Mouse (Mus musculus): ENCODE measurements around the gene Erbb3.

Gene Erbb3

DNA sequence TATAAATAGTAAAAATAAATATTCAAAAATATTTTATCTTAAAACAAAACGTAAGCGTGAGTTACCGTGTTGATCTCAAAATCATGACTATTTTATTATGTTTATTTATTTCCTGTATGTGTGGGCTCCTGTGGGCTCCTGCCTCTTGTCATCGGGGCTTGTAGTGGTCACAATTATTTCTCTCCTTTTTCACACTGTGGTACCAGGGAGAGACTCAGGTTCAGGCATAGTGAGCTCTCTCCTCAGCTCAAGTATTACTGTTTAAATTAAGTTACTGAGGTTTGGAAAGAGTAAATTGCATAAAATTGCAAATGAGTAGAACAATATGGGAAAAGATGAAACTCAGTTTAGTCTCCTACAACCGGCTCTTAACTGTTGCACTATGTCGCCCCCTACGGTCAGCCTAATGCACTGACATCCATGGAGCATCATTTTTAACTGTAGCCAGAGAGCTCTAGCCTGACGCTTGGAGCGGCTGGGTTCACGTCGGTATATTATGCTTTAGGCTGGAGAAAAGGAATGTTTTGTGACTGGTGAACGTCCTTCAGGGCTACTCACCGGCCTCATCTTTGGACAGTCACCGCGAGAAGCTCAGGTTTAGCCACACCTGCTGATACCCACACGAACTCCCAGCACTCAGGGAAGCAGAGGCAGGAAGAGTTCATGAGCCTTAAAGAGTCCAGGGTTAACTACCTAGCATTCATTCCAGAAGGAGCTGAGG is 23.1 kb upstream of the Erbb3 start:
- DNase-seq = peak; percentile 86

DNA sequence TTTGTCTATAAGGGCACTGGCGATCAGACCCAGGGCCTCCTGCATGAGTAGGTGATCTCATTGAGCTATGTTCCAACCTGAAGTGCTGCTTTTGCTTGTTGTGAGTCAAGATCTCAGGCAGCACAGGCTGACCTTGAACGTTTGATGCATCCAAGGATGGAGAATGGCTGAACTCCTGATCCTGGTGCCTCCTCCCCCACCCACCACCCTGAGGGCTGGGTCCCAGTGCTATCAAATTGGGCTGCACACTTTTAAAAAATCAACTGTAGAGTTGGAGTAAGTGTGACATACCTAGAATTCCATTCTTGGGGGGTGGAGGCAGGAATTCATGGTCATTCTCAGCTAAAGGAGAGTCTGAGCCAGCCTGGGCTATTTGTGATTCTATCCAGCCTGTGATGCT is 17.0 kb upstream of the Erbb3 start:
- DNase-seq = no peak

DNA sequence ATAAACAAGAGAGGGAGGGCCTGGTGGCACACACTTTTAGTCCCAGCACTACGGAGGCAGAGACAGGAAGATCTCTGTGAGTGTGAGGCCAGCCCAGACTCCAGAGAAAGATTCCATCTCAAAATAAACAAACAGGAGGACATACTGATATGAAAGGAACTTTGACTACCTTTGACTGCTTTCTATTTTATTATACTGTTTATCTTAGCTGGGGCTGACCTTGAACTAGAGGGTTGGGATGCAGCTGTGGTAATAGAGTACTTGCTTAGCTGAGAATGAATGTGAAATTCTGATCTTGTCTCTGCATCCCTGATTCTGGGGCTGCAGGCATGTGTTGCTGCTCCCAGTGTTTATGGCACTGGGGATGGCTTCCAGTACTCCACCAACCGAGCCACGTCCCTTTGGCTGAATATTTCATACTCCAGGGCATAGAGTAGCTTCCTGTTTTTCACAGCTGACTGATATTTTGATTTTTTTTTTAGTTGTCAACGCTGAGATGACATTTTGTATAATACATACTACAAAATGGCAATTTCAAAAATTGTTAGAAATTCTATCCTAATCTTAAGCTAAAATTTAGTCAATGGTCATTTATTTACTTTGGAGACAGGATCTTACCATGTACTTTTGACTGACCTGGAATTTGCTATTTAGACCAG is 13.1 kb upstream of the Erbb3 start:
- no peak for DNase-seq

DNA sequence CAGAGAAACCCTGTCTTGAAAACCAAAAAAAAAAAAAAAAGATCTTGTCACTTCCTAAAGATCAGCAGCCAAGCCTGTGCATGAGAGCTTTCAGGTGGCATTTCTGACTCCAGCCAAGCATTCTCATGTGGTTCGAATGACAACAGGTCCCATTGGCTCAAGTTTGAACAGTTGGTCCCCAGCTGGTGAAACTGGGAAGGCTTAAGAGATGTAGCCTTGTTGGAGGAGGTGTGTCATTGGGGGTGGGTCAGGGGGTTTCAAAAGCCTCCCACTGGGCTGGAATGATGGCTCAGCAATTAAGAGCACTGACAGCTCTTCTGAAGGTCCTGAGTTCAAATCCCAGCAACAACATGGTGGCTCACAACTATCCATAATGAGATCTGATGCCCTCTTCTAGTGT is 12.0 kb upstream of the Erbb3 start:
- no peak for DNase-seq

DNA sequence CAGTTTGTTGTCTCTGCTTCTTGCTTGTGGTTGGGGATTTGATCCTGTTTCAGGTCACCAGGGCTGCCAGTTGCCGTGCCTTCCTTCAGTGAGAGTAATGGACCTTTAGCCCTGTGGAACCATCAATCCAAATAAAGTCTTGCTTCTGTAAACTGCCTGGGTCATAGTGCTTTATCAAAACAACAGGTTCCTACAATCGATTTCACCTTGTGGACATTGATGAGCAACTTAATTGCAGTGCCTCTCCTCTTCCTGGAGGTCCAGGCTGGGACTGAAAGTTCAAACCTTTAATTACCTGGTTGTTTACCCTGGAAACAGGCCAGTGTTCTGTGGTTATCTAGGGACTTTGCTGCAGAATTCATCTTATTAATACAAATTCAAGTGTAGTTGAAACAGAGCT is 9.0 kb upstream of the Erbb3 start:
- no peak for DNase-seq

DNA sequence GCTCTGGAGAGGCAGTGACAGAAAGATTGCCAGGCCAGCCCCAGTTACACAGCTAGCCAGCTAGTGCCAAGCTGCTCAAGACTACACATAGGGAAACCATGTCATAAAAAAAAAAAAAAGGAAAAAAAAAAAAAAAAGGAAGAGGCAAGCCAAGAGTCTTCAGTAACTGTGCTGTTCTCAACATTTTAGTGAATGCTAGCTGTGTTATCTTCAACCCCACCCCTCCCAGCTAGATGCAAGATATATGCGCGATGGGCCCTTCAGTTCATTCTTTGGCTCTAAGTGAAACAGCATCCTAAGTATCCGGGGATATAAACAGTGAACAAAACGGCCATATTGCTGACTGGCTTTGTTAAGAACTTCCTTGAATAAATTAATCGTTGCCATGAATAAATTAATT is 3.3 kb upstream of the Erbb3 start:
- DNase-seq = no peak

DNA sequence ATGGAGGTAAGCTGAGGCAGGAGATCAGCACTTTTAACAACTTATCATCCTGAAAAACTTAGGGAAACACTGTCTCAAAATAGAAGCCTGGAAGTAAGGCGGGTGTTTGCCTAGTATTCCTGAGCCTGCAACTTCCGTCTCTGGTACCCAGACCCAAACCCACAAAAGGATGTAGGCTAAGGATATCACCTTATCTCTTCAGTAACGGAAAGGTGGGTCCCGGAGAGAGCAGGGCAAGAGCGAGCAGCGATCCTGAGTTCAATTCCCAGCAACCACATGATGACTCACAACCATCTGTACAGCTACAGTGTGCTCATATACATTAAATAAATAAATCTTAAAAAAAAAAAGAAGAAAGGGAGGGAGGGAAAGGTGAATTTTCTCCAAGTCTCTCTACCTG is 2.0 kb upstream of the Erbb3 start:
- no peak for DNase-seq

DNA sequence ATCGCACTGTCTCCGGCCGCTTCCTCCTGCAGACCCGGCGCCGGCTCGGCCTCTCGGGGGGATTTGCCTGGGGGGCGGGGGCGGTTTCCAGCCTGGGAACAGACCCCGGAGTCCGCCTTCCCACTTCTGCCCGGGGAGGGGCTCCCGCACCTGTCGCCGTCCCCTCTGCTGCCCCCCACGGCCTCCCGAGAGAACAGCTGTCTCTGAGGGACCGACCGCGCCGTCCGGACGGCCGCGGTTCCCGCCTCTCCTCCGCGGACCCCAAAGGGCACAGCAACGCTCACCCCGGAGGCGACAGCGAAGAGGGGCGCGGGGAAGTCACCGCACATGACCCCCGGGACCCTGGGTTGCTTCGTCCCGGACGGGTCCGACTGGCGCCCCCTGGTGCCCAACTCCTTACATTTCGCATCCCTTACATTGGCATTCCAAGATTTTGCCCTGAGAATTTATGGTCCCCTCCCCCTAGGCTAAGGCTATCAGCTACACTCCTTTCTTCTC is 790 bp upstream of the Erbb3 start:
- DNase-seq = peak; percentile 89

DNA sequence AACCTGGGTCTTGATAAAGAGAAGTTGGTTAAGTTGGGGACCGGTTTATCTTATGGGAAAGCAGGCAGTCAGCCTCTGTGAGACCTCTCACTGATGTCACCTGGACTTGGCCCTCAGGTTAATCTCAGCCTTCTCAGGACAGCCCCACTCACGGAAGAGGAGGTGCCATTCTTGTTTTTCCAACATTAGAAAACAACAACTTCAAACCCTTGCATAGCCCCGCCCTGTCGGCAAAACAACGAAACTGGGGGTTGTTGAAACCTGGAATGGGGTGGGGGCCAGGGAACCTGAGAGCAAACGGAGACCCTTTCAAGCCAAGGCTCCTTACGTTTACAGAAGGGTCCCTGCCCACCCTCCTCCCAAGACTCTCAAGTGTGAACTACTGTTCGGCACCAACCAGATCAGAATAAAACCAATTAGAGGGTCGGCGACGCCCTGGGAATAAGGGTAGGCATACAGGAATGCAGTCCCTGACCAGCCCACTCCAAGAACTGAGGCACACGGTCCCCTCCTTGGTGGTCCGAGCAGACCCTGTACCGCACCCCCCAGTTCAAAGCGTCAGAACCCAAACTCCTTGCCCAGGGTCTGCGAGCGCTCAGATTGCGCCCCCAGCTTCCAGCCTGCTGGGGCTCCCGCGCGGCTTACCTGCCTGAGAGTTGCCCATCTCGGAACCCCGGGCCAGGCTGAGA is 533 bp downstream of the Erbb3 start:
- no peak for DNase-seq

DNA sequence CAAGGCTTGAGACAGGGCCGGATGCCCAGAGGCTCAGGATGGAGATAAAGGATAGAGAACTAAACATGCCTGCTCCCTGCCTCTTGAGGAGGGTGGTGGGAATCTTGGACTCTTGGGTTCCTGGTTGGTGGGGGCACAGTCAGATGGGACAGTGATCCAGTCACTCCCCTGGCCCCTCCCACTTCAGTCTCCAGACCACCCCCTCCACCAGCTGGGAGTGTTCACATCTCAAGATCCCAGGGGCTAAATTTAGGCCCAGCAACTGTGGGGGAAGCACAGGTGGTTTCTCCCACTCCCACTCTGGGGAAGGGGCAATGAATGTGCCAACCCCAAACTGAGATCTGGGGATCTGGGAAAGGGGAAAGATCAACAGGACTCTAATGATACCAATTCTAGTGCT is 1.3 kb downstream of the Erbb3 start:
- DNase-seq = no peak

DNA sequence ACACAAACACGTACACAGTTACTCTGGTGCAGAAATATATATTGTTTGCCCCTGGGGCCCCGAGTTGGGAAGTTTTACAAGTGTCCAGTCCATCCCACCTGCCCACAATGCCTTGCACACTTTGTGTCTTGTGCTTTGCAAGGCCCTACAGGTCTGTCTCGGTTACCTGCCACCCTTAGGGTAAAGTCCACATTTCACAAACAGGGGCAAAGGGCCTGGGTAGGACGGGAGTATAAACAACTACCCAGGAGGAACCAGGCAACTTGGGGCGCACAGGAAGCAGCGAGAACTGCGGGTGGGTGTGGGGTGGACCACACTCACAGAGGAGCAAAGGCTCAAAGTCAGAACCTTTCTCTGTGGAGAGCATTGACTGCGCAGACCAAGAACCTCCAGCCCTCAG is 1.8 kb downstream of the Erbb3 start:
- DNase-seq = no peak

DNA sequence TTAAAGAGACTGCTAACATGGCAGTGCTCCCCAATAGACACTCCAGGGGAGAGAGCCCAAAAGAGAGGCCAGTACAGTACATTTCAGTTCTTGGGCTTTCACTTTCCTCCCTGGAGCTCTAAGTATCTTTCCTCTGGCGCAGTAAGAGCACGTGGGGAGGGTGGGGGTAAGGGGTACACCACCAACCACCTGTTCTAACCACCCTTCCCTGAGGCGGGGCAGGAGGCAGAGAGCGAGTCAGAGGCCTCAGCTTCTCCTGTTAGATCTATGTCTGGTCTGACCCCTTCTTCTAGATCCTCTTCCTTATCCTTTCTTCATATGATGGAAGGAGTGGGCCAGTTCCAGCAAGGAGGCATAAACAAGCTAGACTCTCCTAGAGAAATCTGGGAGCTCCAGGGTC is 2.3 kb downstream of the Erbb3 start:
- no peak for DNase-seq

DNA sequence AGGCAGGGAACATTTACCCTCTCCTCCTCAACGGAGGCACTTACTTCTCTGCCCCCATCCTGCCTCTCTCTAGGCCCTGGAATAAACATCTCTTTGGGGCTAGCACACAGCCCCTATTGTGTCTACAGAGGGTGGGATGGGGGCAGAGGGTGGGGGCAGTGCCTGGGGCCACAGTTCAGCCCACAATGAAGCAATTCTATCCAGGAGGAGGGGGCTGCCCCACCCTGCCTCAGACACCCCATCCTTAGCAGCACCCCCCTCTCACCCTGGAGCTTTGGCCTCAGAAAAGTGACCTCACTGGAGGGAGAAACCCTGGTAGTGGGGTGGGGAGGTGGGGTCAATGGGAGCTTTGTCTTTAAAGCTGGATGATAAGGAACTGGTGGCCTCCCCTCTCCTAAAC is 2.9 kb downstream of the Erbb3 start:
- DNase-seq = no peak

DNA sequence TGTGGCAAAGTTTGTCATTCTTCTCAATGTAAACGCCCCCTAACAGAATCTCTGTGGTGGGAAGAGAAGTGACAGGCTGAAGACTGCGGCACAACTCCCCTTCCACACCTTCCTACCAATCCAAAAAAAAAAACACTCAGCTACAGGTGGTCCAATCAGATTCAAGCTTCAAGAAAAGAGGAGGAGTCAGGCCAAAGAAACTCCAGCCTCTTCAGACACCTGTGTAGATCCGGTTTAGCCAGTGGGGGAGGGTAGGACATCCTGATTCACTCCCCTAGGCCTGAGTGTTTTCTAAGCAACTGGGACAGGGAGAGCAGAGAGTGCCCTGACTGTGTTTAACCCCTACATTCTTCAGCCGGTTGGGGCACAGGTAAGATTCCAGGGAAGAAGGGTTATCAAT is 5.1 kb downstream of the Erbb3 start:
- peak; percentile 19 for DNase-seq

DNA sequence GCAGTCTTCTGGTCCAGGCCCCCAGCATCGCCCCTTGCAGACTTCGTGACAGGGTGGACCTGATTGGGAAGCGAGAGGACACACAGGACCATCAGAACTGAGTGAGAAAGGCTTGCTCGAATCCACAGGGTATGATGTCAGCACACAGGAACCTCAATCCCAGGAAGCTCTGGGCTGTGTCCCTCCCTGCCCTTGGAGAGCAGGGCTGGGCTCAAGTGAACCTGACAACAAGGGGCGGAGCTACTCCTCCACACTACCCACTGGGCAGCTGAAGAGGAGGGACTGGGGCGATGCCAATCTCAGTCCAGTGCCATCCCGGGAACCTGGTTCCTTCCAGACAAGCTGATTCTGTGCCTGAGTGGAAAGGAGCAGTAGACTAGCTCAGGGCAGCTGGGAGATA is 5.8 kb downstream of the Erbb3 start:
- peak; percentile 22 for DNase-seq

DNA sequence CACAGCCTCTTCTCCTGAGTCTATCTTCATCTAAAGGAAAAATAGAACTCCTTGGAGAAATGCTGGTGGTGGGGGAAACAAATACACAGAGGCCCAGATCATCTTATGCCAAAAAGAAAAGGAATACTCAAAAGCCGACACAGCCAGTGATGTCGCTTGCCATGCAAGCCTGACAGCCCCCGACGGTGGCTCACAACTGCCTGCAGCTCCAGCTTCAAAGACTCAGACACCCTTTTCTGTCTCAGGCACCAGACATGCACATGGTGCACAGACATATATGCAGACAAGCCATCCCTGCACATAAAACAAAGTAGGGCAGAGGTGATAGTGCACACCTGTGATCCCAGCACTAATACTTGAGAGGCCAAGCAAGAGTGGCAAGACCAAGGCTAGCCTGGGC is 9.7 kb downstream of the Erbb3 start:
- DNase-seq = no peak

DNA sequence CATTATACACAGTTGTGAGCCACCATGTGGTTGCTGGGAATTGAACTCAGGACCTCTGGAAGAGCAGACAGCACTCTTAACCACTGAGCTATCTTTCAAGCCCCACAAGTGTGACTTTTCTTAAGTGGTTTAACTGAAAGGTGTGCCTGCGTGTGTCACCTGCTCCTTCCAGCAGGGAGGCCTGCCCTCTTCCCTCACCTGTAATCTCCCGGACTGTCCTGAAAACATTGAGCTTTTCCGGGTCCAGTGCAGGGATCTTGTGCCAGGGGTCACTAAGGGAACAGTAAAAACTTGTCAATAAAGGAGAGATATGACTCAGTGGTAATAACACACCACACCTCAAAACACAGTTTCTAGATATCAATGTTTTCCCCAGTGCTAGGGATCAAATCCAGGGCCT is 10.2 kb downstream of the Erbb3 start:
- DNase-seq = no peak

DNA sequence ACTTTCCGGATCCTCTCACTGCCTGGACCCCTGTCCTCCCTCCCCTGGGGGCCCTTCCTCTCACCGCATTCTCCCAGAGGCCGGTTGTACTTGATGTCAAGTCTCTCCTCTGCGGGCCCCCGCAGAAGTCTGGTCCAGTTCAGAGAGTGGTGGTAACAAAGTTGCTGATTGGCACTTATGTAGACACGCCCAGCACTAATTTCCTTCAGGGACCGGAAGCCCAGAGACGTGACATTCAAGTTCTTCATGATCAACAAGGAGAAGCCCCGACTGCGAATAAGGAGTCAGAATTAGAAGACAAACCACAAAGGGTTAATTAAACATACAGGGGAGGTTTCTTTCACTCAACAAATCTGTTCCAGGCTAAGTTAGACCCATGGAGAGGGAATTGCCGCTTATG is 11.1 kb downstream of the Erbb3 start:
- no peak for DNase-seq

DNA sequence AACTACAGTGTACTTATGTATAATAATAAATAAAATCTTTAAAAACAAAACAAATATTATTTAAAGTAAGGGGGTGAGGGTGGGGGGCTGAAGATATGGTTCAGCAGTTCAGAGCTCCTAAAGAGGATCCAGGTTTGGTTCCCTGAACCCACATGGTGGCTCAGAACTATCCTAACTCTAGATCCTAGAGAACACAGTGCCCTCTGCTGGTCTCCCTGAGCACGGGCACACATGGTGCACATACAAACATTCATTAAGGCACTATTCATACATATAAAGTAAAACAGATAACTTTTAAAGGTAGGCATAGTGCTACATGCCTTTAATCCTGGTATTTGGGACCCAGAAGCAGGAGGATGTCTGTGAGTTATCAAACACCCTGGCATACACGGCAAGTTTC is 14.4 kb downstream of the Erbb3 start:
- no peak for DNase-seq

DNA sequence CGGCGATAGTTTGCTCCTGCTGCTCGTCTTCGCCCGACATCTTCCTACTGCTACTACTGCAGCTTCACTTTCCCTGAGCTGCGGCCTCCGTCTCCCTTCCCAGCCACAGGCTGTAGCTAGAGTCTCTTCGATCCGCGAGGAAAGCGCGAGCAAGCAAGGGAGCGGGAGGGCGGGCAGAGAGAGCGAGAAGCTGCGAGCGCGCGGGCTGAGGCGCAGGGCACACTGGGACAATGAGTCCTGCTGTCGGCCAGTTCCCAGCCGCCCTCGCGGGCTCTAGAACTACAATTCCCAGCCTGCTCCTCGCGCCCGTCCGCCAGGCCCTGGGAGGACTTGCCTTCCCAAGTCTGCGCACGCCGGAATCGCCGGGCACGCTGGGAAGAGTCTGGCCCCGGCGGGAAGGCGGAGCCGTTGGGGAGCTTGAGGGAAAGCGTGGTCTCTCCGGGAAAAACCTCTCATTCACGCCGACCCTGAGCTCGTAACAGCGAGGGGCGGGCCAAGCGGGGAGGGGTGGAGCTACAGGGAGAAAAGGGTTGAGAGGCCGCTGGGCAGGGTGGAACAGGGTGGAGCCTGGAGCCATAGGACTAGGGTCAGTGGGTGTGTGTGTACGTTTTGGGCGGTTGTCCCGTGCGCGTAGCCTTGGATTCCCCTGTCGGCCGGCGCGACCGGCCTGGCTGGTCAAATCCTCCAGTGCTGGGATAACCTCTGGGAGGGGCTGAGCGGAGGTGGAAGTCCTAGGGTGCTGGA is 23.5 kb downstream of the Erbb3 start, which contains the start of gene Pa2g4:
Gene Pa2g4, minus strand, starts transcription at position 200 of the 744 bp plus-strand sequence.
- DNase-seq = peak; percentile 100

DNA sequence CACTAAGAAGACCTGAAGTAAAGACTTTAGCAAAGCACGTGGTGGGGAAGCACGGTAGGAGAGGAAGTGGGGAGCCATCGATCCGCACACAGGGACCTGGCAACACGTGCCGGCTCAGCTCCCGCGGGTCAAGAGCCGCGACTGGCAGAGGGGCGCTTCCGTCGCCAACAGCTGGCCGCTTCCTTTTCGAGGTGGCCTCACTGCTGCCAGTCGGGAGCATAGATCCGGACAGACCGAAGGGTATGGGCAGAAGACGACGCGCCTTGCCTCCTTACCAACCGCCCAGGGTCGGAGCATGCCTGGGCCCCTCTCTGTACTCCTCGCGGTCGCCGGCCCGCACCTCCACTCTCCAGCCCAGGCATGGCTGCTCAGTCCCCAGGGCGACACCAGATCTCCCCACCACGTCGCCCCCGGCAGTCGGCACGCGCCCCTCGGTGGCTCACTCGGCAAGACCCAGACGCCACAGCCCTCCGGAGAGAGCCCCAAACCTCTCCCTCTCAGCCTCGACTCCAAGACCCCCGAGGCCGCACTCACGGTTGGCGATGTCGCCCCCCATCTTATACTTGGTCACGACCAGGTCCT is 24.2 kb downstream of the Erbb3 start:
- peak; percentile 61 for DNase-seq

DNA sequence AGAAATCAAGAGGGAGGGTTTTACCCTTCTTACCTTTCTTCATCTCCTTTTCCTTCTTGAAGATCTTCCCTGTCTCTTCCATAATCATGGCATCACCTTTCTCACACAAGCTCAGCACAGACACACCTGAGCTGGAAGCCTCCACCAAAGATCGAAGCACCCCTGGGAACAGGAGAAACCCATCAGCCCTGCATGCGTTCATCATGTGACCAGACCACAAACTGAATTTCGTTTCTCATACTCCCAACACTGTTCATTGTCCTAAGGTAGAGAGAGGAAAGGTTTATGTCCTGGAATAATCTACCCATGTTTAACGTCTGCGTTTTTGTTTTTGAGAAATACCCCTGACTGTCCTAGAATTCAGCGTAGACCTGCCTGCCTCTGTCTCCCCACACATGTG is 25.9 kb downstream of the Erbb3 start:
- no peak for DNase-seq

DNA sequence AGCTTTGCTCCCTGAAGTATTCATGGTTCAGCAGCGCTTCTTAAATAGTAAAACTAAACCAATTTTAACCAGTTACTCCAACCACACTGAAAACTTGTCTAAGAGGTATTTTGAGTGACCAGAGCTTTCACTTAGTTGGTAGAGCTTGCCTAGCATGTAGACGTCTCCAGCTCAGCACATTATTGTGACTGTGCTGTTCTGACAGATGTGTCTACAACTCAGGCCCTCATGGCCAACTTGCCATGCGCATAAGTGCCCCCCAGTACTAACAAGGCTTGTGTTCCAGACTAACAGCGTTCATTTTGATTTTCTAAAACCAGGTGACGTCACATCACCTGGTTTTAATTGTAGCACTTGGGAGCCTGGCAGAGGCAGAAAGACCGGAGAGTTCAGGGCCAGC is 32.5 kb downstream of the Erbb3 start:
- no peak for DNase-seq
